Mouse (Mus musculus) left cerebral cortex, postnatal 4 days (tissue): Measurements from ENCODE around the gene Mkrn2. TPM values are rescaled to one million over a fixed set of nuclear protein-coding genes. Genes with fewer than 3 reads are reported as not detected.

Source experiments
- total RNA-seq, 2 experiments: library from RNA; stranded (reverse); gene quantifications; 2 replicates each; pipeline ENCODE4 v1.2.3; 2021

Mkrn2 gene
- total RNA-seq, 2 experiments from 2014 or later: 45.0 to 45.3 TPM

Other genes starting within 250 kb of the Mkrn2 start
- 1 to 10 TPM; 1.0 to 2.0 TPM for gene Pparg, start 241.0 kb upstream of the Mkrn2 start, total RNA-seq
- 10 to 100 TPM; 33.3 to 36.5 TPM for gene Tsen2, start 57.2 kb upstream of the Mkrn2 start, total RNA-seq
- gene Mkrn2os, start 9.3 kb upstream of the Mkrn2 start, total RNA-seq: not detected
- gene Raf1, start 74.7 kb downstream of the Mkrn2 start, total RNA-seq: 100 to 1,000 TPM; 180 to 191 TPM
- gene Tmem40, start 160.5 kb downstream of the Mkrn2 start, total RNA-seq: 1 to 10 TPM in 1 of 2 experiments, under 1 TPM in 1; 0.60 to 1.2 TPM
- 1 to 10 TPM; 8.3 to 8.5 TPM for gene Cand2, start 172.6 kb downstream of the Mkrn2 start, total RNA-seq
- 100 to 1,000 TPM; 842 to 903 TPM for gene Rpl32, start 206.8 kb downstream of the Mkrn2 start, total RNA-seq
- gene Efcab12, start 236.5 kb downstream of the Mkrn2 start, total RNA-seq: 1 to 10 TPM; 3.0 to 3.6 TPM